Mouse (Mus musculus) adrenal gland, postnatal 4 days (tissue): ENCODE results near the gene Ago1. TPM values are rescaled to one million over a fixed set of nuclear protein-coding genes. Genes with fewer than 3 reads are reported as not detected.

Source experiments
- DNase-seq, 2 experiments: peaks; one replicate each; pipeline ENCODE4 v3.0.0; 2021 to 2022; ENCODE audit warnings: low spot score in 2 of 2, mixed read lengths in 2 of 2
- long read RNA-seq, 2 experiments: library from polyadenylated mRNA; stranded (forward); transcript quantifications; one replicate each; pipeline ENCODE4 v2.0.0; 2021
- total RNA-seq, 2 experiments: library from RNA; stranded (reverse); gene quantifications; 2 replicates each; pipeline ENCODE4 v1.2.3; 2021

The Ago1 gene
- total RNA-seq, result 10 to 100 TPM; 44.7 to 48.4 TPM
- long read RNA-seq, experiment 1, partial matches to known transcripts, result 0 of 5 reads
- long read RNA-seq, experiment 1, other reads (novel, unspliced or antisense), result 5 of 5 reads
- long read RNA-seq, experiment 2, partial matches to known transcripts, result 0 of 8 reads
- long read RNA-seq, experiment 2, other reads (novel, unspliced or antisense), result 8 of 8 reads

DNA sequence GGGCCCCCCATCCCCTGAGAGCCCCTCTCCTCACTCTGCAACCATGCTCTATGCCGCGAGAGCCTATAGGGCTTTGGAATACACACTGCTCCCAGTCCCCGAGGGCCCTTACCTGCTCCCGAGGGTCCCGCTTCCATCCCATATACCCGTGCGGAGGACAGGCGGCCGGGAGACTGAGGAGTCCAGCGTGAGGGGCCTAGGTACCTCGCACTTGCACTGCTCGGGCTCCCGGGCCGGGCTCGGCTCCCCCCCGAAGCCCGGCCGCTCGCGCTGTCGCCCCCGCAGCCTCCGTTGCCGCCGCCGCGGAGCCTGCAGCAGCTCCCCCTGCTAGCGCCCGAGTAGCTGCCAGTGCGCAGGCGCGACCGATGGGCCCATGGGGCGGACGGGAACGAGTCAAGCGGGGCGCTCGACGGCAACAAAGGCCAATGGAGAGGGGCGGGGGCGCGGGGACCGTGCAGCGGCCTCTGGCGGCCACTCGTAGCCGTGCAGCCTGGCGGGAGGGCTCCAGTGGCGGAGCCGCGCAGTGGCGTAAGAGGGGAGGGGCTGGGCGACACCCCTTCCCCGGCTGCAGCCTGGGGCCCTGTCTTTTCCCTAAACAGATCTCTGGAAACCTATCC lies at the start of gene Ago1:
Gene Ago1 (minus strand): TSS at position 299 of the 617 bp plus-strand sequence.
- DNase-seq, result peak; percentile 91 to 96

DNA sequence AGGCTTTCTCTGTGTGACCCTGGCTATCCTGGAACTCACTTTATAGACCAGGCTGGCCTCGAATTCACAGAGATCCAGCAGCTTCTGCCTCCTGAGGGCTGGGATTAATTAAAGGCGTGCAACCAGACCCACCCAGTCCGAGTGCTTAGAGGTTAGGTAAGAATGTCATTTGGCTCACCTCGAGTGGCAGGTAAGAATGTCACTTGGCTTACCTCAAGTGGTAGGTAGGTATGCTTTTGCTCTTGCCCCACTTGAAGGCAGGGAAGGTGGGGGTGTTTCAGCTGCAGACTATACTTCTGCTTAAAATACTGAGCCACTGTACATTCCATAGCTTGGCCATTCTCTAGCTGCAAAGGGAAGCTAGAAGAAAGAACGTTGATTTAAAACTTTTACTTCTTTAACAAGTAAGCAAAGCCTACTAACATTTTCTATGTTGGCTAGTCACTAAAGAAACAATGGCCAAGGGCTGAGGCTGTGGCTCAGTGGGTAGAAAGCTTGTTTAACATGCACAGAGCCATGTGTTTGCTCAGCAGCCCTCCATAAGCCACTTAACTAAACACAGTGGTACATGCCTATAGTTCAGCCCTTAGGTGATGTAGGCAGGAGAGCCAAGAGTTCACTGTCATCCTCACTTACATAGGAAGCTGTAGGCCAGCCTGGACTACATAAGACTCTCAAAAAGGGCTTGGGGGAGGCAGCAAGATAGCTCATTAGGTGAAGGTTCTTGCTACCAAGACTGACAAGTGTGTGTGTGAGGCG lies 44.1 kb upstream of the Ago1 start:
- no peak for DNase-seq

GRCm38 (mm10) chr4:126511013-126511412 lies 42.6 kb upstream of the Ago1 start:
- no peak for DNase-seq

- DNase-seq, result no peak
These were observed 40.7 kb upstream of the Ago1 start for GRCm38 (mm10) chr4:126509072-126509471.

DNA sequence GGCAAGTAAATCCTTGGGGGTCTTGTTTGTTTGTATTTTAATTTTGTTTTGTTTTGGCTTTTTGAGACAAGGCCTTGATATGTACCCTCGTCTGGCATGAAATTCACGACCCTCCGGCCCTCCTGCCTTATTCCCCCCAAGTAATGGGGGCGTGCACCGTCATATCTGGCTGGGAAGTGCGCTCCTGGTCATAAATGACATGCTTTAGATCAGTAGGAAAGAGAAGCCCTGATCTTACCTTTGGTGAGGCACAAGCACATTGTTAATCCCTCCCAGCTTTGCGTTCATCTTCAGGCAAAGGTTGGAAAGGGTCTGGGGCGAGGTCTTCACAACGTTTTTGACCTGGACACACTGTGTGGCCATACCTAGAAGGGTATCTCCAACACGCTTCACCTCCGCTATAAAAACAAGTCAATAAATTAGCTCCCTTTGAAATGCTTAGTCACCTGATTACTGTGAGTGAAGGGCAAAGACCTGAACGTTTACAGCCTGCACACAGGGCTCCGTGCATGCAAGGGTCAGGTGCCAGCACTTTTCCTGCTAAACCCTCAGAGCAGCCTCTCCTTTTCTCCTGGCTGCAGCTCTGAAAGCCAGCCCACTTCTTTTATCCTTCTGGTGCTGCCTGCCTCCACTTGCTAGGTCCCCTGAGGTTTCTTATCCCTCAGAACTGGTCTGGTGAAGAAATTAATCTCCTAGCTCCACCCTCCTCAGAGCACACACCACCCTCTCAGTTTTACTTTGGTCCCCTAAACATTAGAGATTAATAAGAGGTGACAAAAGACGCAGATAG lies 39.9 kb upstream of the Ago1 start:
- DNase-seq, result no peak

- DNase-seq, result no peak
These were observed 34.6 kb upstream of the Ago1 start for GRCm38 (mm10) chr4:126502977-126503309.

DNA sequence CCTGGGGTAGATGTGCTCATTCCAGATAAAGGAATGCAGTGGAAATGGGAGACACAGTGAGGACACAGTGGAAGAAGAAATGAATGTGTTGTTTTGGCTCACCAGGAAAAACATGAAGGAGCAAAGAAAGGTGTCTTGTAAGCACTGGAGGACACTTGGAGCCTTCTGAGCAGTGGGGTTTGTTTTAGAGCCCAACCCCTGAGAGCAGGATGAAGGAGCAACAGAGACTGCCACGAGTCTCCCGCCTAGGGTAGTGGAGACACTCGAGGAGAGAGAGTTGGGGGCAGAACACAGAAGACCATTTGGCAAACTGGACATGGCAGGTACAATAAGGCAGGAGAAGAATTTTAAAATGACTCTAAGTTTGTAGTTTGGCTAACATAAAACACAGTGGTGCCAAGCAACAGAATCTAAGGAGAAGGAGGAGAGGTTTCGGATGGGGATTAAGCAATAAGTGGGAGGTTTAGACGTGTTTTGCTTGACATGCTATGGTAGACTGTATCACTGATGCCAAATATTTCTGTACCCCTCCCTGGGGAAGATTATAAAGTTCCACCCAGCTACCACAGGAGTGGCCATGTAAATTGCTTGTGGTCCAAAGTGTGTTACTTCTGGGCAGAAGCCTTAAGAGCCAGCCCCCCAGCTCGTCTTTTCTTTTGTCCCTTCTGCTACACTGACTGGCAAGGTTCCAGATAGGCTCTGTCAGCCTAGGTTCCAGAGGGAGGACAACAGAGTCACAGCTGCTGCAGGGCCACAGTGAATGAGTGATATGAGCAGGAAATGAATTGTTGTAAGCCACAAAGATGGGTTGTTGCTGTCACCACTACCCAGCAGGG lies 34.0 kb upstream of the Ago1 start:
- DNase-seq, result no peak

DNA sequence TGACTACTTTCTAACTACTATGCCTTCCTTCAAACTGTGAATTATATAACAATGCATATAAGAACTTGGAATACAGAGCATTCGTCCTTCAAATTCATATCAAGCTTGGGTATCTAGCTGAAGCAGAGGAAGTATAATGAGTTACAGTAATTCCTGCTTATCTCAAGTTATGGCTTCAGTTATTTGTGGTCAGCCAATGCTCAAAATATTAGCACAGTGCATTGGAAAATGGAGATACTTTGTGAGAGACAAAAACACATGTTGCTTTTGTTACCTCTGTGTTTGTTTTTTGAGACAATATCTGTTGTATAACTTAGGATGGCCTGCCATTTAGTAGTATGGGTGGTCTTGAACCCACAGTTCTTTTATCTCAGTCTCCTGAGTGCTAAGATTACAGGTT lies 30.2 kb upstream of the Ago1 start:
- DNase-seq, result no peak

DNA sequence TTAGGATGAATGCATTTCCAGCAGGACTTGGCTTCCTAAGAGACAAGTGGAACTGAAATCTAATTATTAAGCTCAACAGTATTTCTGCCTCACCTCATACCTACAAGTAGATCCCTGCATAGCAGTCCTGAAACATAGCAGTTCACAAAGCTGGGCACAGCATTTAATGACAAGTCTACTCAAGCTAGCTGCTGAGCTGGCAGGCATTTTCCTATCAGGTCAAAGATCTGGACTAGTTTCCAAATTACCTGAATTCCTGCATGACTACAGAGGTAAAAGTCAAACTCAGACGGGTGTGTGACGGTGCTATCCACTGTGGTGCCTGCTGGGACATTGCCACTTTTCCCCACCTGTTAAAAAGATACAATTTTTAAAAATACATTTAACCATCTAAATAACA lies 28.6 kb upstream of the Ago1 start:
- DNase-seq, result no peak

DNA sequence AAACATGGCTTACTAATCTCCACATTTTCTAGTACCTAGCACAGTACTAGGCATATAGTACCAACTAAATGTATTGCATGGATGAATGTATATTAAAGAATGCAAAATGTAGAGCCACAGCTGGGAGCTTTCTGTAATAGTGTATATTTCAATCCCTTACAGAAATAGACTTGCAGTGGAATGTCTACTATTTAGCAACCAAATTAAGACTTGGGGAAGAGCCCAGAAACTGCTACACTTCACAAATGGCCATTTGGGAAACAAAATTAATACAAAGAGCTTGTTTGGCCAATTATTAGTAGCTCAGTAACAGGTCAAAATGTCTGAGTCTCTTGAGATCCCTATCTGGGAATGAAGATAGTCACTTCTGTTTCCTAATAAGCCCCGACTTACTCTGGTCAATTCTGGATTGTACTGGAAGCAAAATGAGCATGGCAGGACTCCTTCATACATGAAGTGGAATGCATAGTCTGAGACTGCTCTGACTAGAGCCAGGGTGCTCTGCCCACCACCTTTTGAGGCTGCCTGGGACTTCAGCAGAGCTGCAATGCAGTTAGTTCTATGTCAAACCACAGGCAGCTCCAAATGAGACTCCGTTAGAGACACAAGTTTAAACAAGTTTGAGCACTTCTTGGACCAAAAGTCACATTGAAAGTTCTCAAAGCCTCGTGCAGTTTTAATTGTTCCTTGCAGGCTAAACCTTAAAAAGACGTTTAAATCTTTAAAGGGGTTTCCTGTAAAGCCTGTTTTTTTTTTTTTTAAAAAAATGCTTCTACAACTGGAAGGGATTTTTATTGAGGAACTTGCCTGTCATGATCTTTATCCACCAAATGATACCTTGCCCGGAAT lies 27.8 kb upstream of the Ago1 start:
- no peak for DNase-seq

DNA sequence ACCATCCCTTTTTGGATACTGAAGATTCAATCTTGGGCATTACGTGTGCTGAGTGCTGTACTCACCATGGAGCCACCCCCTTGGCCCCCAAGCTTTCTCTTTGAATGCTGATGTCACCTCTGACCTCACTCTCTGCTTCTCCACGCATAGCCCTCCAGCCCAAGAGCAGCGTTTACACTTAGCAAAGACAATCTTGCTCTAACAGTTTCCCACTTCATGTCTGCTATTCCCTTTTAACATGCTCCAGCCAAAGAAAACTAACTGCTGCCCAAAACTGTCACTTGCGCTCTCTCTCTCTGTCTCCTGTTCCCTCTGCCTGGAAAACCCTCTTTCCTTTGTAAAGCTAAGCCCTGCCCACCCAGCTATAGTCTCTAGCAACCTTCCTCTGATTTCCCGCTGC lies 27.1 kb upstream of the Ago1 start:
- DNase-seq, result no peak

DNA sequence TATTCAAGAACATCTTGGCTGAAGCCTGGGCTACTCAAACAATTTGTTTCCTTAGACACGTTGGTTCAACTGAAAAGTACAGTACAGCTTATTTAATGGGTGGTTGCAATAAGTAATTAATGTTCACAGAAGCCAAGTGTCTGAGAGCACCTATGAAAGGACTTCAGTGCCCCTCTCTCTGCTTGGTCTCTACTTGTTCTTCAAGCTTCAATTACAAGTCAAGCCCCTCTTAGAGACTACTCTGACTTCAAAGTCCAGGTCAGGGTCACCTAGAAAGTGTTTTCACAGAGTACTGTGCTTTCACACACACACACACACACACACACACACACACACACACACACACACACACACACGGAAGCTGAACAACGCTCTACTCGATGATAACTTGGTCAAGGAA lies 25.0 kb upstream of the Ago1 start:
- no peak for DNase-seq

DNA sequence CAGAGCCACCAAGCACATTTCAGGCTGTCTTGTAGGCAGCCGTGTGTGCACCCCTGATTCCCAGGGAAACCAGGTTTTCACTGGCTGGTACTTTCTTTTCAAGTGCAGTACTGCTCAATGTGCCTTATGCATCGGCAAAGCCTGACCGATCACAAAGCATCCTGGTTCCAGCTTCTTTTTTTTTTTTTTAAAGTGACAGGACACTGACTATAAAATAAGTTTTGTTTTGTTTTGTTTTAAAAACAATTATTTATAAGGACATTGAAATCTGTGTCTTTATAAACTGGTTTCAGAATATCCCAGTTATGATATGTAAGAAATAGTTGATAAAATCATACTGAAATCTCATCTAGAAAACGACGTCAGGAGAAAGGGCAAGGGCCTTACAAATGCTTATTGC lies 23.6 kb upstream of the Ago1 start:
- DNase-seq, result no peak

DNA sequence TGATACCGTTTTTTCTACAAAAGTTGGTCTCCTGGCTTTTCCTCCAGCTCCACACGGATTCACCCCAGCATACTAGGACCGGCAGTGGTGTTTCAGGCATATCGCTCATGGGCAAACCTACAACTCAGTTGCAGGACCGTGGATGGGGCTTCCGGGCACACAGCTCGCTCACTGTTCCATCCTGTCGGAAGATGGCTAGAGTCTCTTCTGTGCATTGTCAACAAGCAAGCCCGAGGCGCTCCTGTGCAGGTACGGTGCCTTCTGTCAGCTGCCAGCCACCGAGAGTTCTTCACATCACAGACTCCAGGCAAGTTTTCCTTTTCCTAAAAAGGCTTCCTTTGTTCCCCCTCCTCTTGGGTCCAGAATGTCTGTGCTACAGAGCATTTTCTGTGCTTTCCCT lies 22.3 kb upstream of the Ago1 start:
- DNase-seq, result no peak

- no peak for DNase-seq
These were observed 21.4 kb upstream of the Ago1 start for GRCm38 (mm10) chr4:126489811-126490210.

GRCm38 (mm10) chr4:126486217-126486616 lies 17.8 kb upstream of the Ago1 start:
- no peak for DNase-seq

DNA sequence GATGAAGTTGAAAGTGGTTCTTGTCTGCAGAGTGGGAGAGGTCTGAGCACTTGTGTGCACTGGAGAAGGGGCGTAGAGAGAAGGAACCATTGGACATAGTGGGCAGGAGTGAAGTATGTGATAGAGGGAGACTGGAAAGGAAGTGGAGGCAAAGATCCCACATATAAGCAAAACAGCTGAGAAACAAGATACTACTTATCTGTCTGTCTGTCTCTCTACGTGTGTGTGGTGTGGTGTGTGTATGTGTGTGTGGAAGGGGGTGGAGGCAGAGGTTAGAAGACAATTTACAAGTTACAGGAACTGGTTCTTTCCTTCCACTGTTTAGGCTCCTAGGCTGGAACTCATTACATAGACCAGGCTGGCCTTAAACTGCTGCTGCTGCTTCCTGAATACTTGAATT lies 16.7 kb upstream of the Ago1 start:
- no peak for DNase-seq

DNA sequence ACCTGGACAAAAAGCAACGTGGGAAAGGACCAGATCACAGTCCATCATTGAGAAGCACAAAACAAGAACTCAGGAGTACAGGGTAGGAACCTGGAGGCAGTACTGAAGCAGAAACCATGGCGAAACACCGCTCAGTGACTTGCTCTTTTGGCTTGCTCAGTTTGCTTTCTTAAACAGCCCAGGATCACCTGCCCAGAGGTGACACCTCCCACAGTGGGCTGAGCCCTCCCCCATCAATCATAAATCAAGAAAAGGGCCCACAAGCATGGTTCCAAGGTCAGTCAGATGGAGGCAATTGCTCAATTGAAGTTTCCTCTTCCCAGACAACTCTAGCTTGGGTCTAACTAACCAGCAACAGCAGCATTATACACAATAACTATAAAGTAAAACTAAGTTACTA lies 15.5 kb upstream of the Ago1 start:
- no peak for DNase-seq

DNA sequence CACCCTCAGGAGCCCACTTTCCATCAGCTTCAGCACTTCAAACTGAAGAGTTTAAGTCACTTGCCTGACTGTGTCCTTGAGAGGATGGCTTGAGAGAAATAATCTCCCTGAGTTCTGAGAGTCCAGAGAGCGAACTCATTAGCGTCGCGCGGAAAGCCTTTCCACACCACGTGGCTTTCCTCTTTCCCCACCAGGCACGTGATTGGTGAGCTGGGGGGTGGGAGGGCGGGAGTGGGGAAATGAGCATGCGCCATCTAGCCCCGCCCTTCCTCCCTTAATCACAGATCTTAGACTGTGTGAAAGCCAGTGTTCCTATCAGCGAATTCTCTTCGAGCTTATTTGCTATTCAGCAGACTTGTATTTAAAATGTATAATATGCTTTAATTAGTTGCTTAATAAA lies 14.6 kb upstream of the Ago1 start:
- no peak for DNase-seq

GRCm38 (mm10) chr4:126481461-126481860 lies 13.1 kb upstream of the Ago1 start:
- no peak for DNase-seq
